11 mouse cellular contexts compared by ENCODE assay signal in genomic region chr2:32429215-32429891, GRCm38 (mm10). TPM values are rescaled to one million over a fixed set of nuclear protein-coding genes. Genes with fewer than 3 reads are reported as not detected.
DNase-seq lines count a peak whose midpoint lies in the region; ATAC-seq lines count a peak whose summit lies in the region.
"Had no signal": no experiment of that assay in that cellular context is flagged by ENCODE, and none has a peak within 500 bp of the region (broad histone marks: within the 10 kb centered on the region; RNA-seq: fewer than 3 reads in every experiment).

No protein-coding gene starts in this region.

- H3K27ac ChIP-seq in kidney, embryonic 16.5 days (ENCODE audit: low read length) = peak overlapping the region; percentile 72; the same call in 1 of the 2 replicates
- H3K27ac ChIP-seq in forebrain, embryonic 11.5 days (ENCODE audit: low read depth, low read length) = peak overlapping the region; percentile 73; the same call in 1 of the 2 replicates
- H3K27ac ChIP-seq in limb, embryonic 10.5 days = peak overlapping the region; percentile 50; the same call in 1 of the 2 replicates
- H3K27ac ChIP-seq in neural tube, embryonic 12.5 days = 0 out of 2 replicates have a peak overlapping the region, but pooled peaks have one; percentile 53

- H3K9ac ChIP-seq in kidney, embryonic 16.5 days (replicated peaks; ENCODE audit: low read length) = no peak overlapping the region
- peak overlapping the region; percentile 27 for H3K9ac ChIP-seq in forebrain, embryonic 11.5 days (ENCODE audit: low read length)
- H3K9ac ChIP-seq in neural tube, embryonic 12.5 days = peak overlapping the region; percentile 51; the same call in 1 of the 2 replicates

- H3K4me3 ChIP-seq in kidney, embryonic 16.5 days (ENCODE audit: low read length) = no peak overlapping the region
- no peak overlapping the region for H3K4me3 ChIP-seq in forebrain, embryonic 11.5 days (ENCODE audit: low read depth, low read length)
- no peak overlapping the region for H3K4me3 ChIP-seq in limb, embryonic 10.5 days
- peak overlapping the region; percentile 25 for H3K4me3 ChIP-seq in neural tube, embryonic 12.5 days

- H3K27me3 ChIP-seq in kidney, embryonic 16.5 days (ENCODE audit: insufficient read depth, low read length) = no peaks in the 10 kb centered on the region
- H3K27me3 ChIP-seq in forebrain, embryonic 11.5 days (ENCODE audit: control insufficient read depth, insufficient read depth, low read length) = no peaks in the 10 kb centered on the region
- no peaks in the 10 kb centered on the region for H3K27me3 ChIP-seq in limb, embryonic 10.5 days (ENCODE audit: low read depth, poor library complexity, severe bottlenecking)
- H3K27me3 ChIP-seq in neural tube, embryonic 12.5 days (replicated peaks) = no peaks in the 10 kb centered on the region

- no peaks in the 10 kb centered on the region for H3K9me3 ChIP-seq in kidney, embryonic 16.5 days (ENCODE audit: low read length)
- H3K9me3 ChIP-seq in forebrain, embryonic 11.5 days (ENCODE audit: control insufficient read depth, low read length) = no peaks in the 10 kb centered on the region
- no peaks in the 10 kb centered on the region for H3K9me3 ChIP-seq in limb, embryonic 10.5 days (replicated peaks)
- no peaks in the 10 kb centered on the region for H3K9me3 ChIP-seq in neural tube, embryonic 12.5 days

- no peak for ATAC-seq in kidney, embryonic 16.5 days (ENCODE audit: low FRiP score, low TSS enrichment)
- ATAC-seq in forebrain, embryonic 11.5 days (replicated peaks; ENCODE audit: low FRiP score) = no peak
- ATAC-seq in neural tube, embryonic 12.5 days (ENCODE audit: low FRiP score, low read depth) = no peak
- ATAC-seq in megakaryocyte, adult 5-6 weeks (ENCODE audit: poor library complexity, severe bottlenecking) = no peak

- H3K4me1 ChIP-seq in kidney, embryonic 16.5 days (ENCODE audit: insufficient read depth, low read length) = peaks cover 51% of the 10 kb centered on the region
- H3K4me1 ChIP-seq in forebrain, embryonic 11.5 days (replicated peaks; ENCODE audit: control insufficient read depth, insufficient read depth, low read length) = peaks cover 30% of the 10 kb centered on the region
- peaks cover 49% of the 10 kb centered on the region for H3K4me1 ChIP-seq in limb, embryonic 10.5 days
- peaks cover 47% of the 10 kb centered on the region for H3K4me1 ChIP-seq in neural tube, embryonic 12.5 days

- WGBS in kidney, embryonic 16.5 days = 60% methylated on average over 4 of the region's 4 CpGs
- 78% methylated on average over 4 of the region's 4 CpGs for WGBS in forebrain, embryonic 11.5 days
- WGBS in limb, embryonic 10.5 days = 83% methylated on average over 4 of the region's 4 CpGs
- 78% methylated on average over 4 of the region's 4 CpGs for WGBS in neural tube, embryonic 12.5 days

- no peak for DNase-seq in kidney, postnatal 36 days
- DNase-seq in forebrain, embryonic 11.5 days (ENCODE audit: low spot score) = no peak
- no peak for DNase-seq in limb, embryonic 10.5 days (ENCODE audit: low spot score)
- DNase-seq in frontal cortex, postnatal 10 days (ENCODE audit: low spot score in 2 of 2) = no peak
- DNase-seq in right cerebral cortex, postnatal 14 days = no peak
- DNase-seq: kidney, adult 18-20 months; lung, postnatal 10 days had no signal

- H3K4me2 ChIP-seq in kidney, embryonic 16.5 days (replicated peaks; ENCODE audit: low read depth, low read length) = peak overlapping the region; percentile 40; the same call in 1 of the 2 replicates
- H3K4me2 ChIP-seq in forebrain, embryonic 11.5 days (ENCODE audit: low read depth, low read length, severe bottlenecking) = peak overlapping the region; percentile 37; the same call in 1 of the 2 replicates
- peak overlapping the region; percentile 83 for H3K4me2 ChIP-seq in neural tube, embryonic 12.5 days (replicated peaks)

- no peaks in the 10 kb centered on the region for H3K36me3 ChIP-seq in kidney, embryonic 16.5 days (ENCODE audit: insufficient read depth, low read length)
- H3K36me3 ChIP-seq in forebrain, embryonic 11.5 days (ENCODE audit: control insufficient read depth, insufficient read depth, low read length) = no peaks in the 10 kb centered on the region
- H3K36me3 ChIP-seq in limb, embryonic 10.5 days = peaks cover 9% of the 10 kb centered on the region
- no peaks in the 10 kb centered on the region for H3K36me3 ChIP-seq in neural tube, embryonic 12.5 days

RNA-seq across cellular contexts. Expression of gene Naif1, which starts 20.9 kb away (rescaled TPM):
- 7.3 and 8.2 TPM in 2 replicates for polyA plus RNA-seq in kidney, embryonic 16.5 days (2015; fragmentation: Nextera tagmentation; extraction: Ambion mirVana)
- 6.6 and 7.1 TPM in 2 replicates for polyA plus RNA-seq in forebrain, embryonic 11.5 days (2014; fragmentation: Nextera tagmentation; extraction: Ambion mirVana)
- polyA plus RNA-seq in limb, embryonic 10.5 days (2016; fragmentation: Nextera tagmentation; extraction: Ambion mirVana) = 5.9 and 7.3 TPM in 2 replicates
- polyA plus RNA-seq in neural tube, embryonic 12.5 days (2016; fragmentation: Nextera tagmentation; extraction: Ambion mirVana) = 5.7 and 6.0 TPM in 2 replicates
- total RNA-seq in megakaryocyte, adult 5-6 weeks (2015) = 2.9 and 3.5 TPM in 2 replicates
- total RNA-seq in megakaryocyte, adult 5-6 weeks (2017) = 3.2 and 3.9 TPM in 2 replicates

RNA-seq across cellular contexts. Expression of gene Slc25a25, which starts 21.9 kb away (rescaled TPM):
- 21.2 and 21.9 TPM in 2 replicates for polyA plus RNA-seq in kidney, embryonic 16.5 days (2015; fragmentation: Nextera tagmentation; extraction: Ambion mirVana)
- 25.9 and 26.6 TPM in 2 replicates for polyA plus RNA-seq in forebrain, embryonic 11.5 days (2014; fragmentation: Nextera tagmentation; extraction: Ambion mirVana)
- polyA plus RNA-seq in limb, embryonic 10.5 days (2016; fragmentation: Nextera tagmentation; extraction: Ambion mirVana) = 30.8 and 33.0 TPM in 2 replicates
- polyA plus RNA-seq in neural tube, embryonic 12.5 days (2016; fragmentation: Nextera tagmentation; extraction: Ambion mirVana) = 41.6 and 44.0 TPM in 2 replicates
- 4.6 and 6.9 TPM in 2 replicates for total RNA-seq in megakaryocyte, adult 5-6 weeks (2015)
- total RNA-seq in megakaryocyte, adult 5-6 weeks (2017) = 8.4 and 10.7 TPM in 2 replicates

RNA-seq across cellular contexts. Expression of gene Ptges2, which starts 33.7 kb away (rescaled TPM):
- polyA plus RNA-seq in kidney, embryonic 16.5 days (2015; fragmentation: Nextera tagmentation; extraction: Ambion mirVana) = 38.3 and 39.5 TPM in 2 replicates
- 28.0 and 29.4 TPM in 2 replicates for polyA plus RNA-seq in forebrain, embryonic 11.5 days (2014; fragmentation: Nextera tagmentation; extraction: Ambion mirVana)
- polyA plus RNA-seq in limb, embryonic 10.5 days (2016; fragmentation: Nextera tagmentation; extraction: Ambion mirVana) = 32.7 and 37.0 TPM in 2 replicates
- polyA plus RNA-seq in neural tube, embryonic 12.5 days (2016; fragmentation: Nextera tagmentation; extraction: Ambion mirVana) = 35.8 and 40.5 TPM in 2 replicates
- 5.0 and 6.7 TPM in 2 replicates for total RNA-seq in megakaryocyte, adult 5-6 weeks (2015)
- total RNA-seq in megakaryocyte, adult 5-6 weeks (2017) = 7.2 and 8.8 TPM in 2 replicates

RNA-seq across cellular contexts. Expression of gene Lcn2, which starts 41.3 kb away (rescaled TPM):
- 9.0 and 12.7 TPM in 2 replicates for polyA plus RNA-seq in kidney, embryonic 16.5 days (2015; fragmentation: Nextera tagmentation; extraction: Ambion mirVana)
- 0.28 TPM in 1 of 2 replicates, not detected in the other for polyA plus RNA-seq in forebrain, embryonic 11.5 days (2014; fragmentation: Nextera tagmentation; extraction: Ambion mirVana)
- not detected in 2 replicates for polyA plus RNA-seq in limb, embryonic 10.5 days (2016; fragmentation: Nextera tagmentation; extraction: Ambion mirVana)
- polyA plus RNA-seq in neural tube, embryonic 12.5 days (2016; fragmentation: Nextera tagmentation; extraction: Ambion mirVana) = 0.68 and 1.1 TPM in 2 replicates
- total RNA-seq in megakaryocyte, adult 5-6 weeks (2015) = 3,591 and 4,679 TPM in 2 replicates
- 682 and 1,100 TPM in 2 replicates for total RNA-seq in megakaryocyte, adult 5-6 weeks (2017)
- total RNA-seq: ES-E14 had no signal

RNA-seq across cellular contexts. Expression of gene 1110008P14Rik, which starts 47.6 kb away (rescaled TPM):
- polyA plus RNA-seq in kidney, embryonic 16.5 days (2015; fragmentation: Nextera tagmentation; extraction: Ambion mirVana) = 50.1 and 51.6 TPM in 2 replicates
- polyA plus RNA-seq in forebrain, embryonic 11.5 days (2014; fragmentation: Nextera tagmentation; extraction: Ambion mirVana) = 37.7 and 45.4 TPM in 2 replicates
- polyA plus RNA-seq in limb, embryonic 10.5 days (2016; fragmentation: Nextera tagmentation; extraction: Ambion mirVana) = 36.3 and 37.0 TPM in 2 replicates
- 86.4 and 87.9 TPM in 2 replicates for polyA plus RNA-seq in neural tube, embryonic 12.5 days (2016; fragmentation: Nextera tagmentation; extraction: Ambion mirVana)
- total RNA-seq in megakaryocyte, adult 5-6 weeks (2015) = 30.4 and 38.4 TPM in 2 replicates
- 29.1 and 32.3 TPM in 2 replicates for total RNA-seq in megakaryocyte, adult 5-6 weeks (2017)
